Mouse (Mus musculus) gastrocnemius, adult 8-10 months (tissue): ENCODE measurements at regions not wholly inside any gene's neighbourhood (a gene's known extent, or its start where the extent isn't known, plus 50 kb on each side); places are given as distances from the start of the nearest gene placed in this dataset.

Experiments
- DNase-seq, 2 experiments: peaks; one replicate each; pipeline ENCODE4 v3.0.0; 2022; ENCODE audit warnings: low spot score in 2 of 2

DNA sequence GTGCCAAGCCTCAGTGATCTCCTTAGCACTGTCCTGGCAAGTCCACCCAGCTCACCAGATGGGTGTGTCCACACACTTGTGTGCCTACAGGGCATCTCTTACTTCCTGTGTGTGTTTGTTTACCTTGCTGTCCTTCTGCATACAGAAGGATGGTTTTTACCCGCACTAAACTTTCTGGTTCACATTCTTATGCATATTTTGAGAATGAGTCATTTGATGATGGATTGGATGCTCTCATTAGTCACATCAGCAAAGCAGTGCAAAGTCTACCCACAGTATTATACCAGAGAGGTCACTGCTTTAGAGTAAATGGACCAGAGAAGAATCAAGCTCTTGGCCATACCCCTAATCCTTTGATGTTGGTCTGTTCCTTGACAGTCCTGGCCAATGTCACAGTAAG, 308.5 kb upstream of the Adamts16 start:
- no peak for DNase-seq

DNA sequence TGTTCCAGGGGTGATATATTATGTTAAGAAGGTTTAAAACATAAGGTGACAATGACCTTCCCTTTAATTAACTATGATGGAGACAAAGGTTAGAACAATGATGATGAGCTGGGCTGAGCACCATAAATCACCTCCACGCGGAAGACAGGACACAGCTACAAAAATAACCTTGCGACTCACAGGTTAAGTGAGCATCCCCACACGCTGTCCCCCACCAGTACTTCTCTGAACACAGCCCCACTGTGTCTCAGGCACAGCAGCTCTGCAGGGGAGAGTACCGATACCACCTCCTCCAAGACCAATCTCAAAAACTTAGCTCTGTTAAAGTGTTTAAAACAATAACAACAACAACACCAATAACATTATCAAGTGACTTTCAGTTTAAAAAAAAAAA, 307.7 kb upstream of the Adamts16 start:
- no peak for DNase-seq

DNA sequence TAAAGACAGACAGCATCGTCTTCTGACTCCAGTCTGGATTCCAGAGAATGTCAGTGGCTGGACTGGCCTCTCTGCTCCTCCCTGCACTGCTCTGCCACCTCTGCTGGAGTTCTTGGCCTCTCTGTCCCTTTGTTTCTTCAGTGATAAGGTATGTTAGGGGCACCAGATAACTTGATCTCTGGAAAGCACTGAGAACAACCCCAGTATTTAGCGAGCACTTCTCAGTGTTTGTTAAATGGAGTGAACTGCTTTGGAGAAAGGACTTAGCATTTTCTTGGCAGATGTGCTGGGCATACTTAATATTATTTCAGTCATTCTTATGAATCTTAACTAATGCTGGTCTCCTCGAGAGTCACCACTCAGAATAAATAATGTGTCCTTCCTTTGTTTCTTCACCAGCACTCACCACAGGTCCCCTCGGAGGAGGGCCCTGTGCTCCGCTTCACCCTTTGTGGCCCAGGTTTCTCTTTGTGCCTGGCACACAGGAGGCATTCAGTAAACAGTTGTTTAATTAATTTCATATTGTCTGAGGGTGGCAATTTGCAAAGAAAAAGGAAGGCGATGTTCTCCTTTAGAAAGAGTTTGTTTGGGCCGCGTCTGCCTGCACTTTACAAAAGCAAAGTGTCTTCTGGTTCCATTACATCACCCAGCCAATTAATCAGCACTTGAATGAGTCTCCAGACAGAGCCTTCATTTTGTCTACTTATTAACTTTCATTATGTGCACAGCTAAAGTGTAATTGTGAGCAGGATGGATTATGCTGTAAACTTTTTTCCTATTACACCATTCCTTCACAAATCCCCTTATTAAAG, 307.1 kb upstream of the Adamts16 start:
- no peak for DNase-seq

DNA sequence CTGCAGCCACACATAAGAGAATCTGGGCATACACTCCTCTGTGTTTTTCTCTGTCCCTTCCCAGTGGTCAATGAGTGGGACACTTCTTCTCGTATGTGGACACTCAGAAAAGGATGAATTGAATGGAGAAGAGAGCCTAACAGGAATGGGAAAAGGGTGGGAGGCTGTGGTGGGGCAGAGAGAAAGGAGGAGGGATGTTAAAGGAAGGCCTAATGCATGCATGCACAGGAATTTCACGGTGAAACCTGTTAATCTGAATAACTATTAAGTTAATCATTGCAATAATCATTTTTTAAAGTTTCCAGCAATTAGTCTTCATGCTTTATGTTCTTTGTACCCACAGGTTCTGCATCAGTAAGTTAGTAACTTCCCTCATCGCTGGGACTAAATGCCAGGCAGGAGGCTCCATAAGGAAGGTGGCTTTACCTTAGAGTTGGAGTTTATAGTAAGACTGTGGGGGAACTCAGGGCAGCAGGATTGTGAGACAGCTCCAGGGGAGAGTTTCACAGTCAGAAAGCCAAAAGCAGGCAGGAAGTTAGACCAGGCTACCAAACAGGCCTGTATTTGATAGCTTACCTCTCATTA, 305.3 kb upstream of the Adamts16 start:
- DNase-seq, result no peak

DNA sequence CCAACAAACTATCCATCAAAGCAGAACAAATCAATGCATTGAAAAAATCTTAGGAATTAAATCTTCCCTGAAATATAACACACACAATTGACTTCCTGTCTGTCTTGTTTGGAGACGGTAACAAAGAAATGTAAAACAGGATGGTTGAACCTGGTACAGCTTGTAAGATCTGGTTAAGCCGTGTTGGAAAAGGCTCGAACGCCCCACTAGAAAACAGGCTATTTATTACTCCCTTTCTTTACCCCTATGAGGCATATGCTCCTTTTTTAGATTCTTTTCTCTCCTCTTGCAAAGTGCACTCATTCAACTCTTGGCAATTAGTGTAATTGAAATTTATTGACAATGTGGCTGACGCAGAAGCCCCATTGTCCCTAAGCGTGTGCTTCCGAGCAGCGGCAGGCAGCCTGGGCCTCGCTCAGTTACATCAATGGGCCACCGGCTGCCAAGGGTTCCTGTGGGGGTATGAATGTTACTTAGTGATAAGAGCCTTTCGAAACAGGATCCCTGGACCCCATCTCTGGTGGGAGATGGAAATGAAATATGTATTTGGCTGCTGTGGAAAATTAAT, 297.2 kb upstream of the Adamts16 start:
- no peak for DNase-seq

DNA sequence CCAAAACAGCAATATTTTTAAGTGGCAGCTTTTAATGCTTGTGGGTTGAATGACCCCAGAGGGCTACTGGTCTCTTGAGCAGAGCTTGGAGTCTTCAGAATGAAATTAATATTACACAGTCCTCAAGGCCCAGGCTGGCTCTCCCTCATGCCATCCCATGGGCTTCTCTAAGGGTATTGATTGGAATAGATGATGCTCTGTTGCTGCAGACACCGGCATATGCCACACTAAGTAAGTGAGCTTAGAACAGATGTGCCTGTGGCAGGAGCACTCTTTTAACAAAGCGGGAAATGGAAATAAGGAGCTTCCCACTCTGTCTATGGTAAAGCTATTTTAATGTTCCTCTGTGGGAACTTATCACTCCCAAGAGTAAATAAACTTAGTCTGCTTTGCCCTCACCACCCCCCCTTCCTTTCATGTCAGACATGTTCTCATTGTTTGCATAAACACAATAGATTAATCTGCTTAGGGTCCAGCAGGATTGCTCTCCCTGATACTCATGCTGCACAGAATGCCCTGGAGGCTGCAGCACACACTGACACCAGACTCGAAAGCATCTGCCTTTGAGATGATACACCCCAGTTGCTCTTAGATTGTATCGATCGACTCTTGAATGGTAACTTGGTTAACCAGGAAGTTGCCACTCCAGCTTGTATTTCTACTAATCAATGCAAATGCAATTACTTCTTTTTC, 294.5 kb upstream of the Adamts16 start:
- DNase-seq, result no peak

DNA sequence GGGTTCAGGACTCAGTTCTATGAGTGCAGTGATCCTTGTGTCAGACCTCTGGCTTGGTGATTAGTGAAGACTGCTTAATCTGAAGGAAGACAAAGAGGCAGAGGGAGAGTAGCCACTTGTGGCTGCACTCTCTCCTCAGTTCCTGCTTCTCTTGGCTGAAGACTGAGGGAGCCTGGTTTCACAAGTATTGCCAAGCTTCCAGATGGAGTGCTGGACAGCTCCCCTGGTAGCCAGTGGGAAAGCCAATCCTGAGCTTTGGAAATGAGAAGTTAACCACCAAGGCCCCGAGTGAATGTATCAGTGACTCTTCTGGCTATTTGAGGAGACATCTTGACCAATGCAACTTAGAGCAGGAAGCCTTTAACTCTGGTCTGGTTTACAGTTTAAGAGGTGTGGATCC, 279.9 kb upstream of the Adamts16 start:
- DNase-seq, result no peak

DNA sequence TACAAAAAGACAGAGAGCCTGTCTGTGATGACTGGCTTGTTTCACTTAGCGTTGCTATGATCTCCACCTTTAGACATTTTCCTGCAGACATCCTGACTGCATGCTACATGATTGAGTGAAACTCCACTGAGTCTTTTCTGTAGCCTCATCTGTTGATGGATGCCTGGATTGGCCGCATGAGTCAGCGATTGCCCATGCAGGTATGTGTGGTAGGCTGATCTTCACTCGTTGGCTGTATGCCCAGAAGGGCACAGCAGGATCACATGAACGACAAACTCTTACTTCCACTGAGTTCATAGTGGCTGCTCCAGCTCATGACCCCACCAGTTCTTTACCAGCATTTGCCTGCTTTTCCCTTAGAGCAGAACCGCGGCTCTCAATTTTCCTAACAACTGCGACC, 266.6 kb upstream of the Adamts16 start:
- DNase-seq, result no peak

DNA sequence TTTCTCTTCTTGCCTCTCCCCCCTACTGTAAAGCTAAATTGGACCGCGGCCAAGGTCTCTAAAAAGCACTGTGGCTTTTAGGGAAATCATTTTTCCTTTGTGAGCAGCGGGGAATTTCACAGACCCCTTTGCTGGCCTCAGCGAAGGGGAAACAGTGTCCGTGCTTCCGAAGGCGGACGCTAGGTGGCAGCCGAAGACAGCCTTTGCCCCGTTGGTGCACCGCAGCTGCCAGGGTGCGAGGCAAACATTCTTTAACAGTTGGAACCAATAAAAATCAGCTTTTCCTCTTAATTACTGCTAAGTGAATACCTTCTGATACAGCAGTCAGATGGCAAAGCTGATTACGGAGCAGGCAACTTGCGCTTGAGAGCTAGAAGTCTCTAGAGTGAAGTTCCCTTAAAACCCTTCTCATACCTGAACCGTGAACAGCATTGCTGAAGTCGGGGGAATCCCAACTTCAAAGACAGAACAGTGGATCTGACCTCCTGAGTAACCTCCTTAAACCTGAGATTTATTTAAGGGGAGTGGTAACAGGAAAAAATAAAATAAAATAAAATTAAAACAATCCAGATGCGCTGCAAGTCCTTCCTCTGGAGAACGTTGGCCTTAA, 263.7 kb upstream of the Adamts16 start:
- DNase-seq, result no peak

DNA sequence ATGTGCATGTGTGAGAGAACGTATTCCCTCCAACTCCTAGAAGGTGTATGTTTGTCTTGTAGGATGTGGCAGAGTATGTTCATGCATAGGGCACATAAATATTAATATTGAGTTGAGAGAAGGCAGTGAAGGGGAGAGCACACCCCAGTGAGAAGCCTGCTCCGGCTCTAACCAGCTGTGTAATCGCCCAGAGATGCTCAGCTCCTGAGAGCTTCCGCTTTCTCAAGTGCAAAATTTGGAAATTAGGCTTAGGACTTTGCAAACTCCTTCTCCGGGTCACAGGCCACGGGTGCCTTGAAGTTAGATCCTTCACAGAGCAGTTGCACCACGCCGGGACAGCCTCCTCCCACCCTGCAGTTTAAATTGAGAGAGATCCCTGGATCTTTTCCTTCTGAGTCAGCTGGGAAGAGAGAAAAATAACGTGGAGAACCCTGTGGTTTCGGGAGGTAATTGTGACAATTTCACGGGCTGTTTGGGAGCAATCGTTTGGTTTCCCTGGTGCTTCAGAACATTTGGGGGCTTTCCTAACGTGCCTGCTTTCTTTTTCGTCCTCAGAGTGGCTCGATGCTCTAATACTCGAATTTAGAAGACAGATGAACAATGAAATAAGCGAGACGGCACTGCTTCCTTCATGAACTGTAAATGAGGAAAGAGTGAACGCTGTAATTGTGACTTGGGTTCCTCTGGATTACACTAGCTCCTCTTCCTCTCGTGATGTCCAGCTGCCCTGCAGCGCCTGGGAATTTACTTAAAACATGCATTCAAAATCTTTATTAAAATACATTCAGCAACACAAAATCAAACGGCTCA, 263.0 kb upstream of the Adamts16 start:
- no peak for DNase-seq

DNA sequence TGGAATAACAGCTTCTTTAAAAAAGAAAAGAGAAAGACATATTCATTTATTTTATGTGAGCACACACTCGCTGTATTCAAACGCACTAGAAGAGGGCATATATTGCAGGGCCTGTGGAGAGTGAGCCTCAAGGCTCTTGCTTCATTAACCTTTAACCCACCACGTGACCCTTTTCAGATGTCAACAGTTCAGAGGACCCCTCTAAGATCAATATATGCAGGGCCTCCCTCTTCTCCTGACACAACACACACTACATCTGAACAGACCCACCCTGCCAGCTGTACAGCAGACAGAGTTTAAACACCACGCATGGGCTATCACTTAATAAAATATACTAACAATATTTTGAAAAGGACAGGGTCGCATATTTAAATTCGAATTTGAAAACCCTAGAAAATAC, 242.7 kb upstream of the Adamts16 start:
- DNase-seq, result no peak

DNA sequence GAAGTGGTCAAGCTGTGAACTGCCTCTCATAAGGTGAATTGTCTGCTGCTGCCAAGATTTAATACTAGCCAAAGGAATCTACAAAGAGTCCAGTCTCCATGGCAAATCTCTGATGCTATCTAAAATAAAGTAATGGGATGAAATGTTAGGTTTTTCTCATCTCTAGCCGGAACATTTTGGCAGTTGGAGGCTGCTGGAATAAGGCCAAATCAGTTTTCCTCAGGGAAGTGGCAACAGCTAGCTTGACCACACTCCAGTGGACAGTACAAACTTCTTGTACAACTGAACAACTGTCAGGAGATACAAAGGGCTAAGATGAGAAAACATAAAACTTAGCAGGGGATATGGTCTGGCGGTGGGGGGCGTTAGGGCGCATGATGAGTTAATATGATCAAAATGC, 234.3 kb upstream of the Adamts16 start:
- DNase-seq, result no peak

DNA sequence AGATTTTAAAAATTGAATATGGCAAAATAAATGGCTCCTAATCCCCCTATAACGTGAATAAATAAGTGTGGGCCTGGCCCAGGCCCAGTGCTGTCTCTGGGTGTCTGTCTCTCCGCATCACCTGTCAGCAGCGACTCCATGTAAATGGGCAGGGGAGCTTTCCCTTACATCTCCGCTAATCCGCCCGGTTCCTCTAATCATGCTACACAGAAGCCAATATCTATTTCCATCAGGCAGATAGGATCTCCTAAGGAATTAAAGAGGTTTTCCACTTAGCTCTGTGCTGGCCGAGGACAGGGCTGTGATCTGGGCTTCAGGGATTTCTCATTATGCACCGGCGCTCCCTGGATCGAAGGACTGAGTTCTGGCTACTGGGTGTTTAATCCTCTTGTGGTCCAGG, 232.4 kb upstream of the Adamts16 start:
- DNase-seq, result no peak

DNA sequence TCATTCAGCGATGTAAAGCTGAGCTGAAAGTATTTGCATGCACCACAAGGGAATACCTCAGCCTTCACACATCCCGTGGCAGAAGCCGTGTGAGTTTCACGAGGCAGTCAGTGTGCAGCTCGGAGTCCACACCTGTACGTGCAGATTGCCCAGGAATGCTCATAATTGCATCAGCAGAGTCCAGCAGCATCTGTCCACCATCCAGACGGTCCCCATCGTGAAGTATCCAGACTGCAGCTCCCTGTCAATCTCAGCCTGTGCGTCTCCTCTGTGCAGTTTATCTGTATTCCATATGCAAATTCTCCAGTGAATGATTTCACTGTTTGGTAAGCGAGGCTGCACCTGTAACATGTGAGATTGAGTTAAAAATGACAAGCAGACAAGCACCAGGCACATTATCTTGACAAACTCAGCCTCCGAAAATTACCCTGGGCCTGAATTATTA, 227.2 kb upstream of the Adamts16 start:
- no peak for DNase-seq

DNA sequence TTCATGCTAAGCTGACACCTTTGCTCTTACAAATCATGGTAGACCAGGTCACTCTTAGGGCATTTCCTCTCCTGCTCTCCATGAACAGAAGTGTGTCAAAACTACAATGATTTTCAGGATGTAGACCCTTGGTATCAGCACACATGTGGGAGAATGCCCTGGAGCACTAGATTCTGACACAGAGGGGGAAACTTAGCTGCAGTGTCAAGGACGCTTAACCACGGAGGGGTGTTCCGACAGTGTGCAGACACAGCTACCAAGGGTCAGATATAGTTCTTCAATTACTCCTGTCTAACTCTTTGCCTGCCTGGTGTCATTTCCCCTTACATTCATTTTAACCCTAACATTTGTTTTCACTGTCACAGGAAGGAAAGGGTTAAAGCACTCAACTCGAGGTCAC, 226.4 kb upstream of the Adamts16 start:
- DNase-seq, result no peak

DNA sequence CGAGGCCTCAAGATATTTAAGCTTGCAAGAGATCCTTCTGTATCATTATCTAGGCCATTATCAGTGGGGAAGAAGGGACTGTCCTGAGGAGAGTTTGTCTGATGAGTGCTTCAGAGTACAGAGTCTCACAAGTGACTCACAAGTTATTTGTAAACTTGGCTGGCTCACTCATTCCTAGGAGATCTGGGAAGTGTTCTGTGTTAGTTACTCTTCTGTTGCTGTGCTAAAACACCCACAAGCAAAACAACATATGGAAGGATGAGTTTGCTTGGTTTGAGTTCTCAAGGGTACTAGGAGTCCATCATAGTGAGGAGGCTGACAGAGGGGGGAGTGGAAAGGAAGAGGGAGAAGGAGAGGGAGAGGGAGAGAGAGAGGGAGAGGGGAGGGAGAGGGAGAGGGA, 224.0 kb upstream of the Adamts16 start:
- DNase-seq, result no peak

DNA sequence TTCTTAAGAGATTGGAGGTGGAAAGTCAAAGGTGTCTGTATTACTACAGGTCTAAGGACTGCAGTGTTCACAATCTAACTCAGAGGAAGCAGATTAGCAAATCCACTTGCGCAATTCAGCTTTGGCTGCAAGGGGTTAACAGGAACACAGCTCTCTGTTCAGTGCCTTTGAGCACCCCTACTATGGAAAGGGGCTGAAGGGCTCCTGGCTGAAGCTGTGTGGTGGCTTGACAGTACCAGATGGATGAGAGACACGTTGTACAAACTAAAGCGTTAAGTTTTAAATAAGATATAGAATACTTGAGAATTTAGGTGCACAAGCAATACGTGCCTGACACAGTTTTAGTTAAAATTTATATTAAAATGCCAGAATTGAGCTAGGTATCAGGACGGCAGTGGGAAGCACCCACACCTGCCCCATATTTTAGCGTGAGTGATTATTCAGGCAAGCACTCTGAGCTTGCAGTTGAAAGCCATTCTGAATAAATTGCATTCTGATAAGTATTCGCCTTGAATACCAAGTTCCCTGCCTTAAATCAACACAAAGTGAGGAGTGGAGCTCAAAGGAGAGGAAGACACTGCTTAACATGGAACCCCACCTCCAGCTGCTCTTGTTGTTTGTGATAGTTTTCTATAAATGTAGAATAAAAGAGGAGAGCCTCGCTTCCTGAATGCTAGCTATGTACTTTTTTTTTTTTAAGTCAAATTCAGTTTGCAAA, 223.1 kb upstream of the Adamts16 start:
- no peak for DNase-seq

DNA sequence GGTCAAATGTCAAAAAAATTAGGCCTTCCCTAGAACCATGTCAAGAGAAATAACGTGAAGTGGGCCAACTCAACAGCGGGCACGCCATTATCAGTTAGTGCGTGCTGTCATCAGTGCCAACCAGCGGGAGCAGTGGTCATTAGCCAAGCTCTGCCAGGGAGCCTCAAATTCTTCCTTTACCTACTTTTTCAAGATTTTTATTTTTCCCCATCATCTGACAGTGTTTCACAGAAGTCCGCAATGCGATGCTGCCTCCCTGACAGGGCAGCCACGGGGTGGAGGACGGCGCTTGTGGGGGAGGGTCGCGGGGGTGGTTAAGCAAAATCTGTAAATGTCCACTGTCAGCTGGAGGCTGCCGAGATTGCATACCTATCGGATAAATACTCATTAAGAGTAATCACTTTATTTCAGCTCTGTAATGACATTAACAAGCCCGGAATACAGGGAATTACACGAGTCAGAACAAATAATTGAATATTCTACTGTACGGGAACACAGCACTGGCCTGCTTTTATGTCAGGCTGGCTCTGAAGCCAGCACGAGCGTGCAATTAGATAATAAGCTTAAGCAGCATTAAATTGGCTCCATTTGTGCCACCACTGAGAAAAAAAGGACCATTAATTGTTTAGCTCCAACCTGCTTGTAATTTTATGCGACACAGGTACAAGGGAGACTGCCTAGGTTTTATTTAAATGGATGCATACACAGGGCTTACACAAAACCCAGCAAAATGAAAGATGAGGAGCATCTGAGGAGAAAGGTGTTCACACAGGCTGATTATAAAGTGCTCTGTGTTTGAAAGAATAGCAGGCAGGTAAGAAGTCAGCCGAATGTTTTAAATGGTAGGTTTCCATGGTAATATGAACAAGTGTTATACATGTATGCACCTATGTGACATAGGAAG, 212.0 kb upstream of the Adamts16 start:
- no peak for DNase-seq

DNA sequence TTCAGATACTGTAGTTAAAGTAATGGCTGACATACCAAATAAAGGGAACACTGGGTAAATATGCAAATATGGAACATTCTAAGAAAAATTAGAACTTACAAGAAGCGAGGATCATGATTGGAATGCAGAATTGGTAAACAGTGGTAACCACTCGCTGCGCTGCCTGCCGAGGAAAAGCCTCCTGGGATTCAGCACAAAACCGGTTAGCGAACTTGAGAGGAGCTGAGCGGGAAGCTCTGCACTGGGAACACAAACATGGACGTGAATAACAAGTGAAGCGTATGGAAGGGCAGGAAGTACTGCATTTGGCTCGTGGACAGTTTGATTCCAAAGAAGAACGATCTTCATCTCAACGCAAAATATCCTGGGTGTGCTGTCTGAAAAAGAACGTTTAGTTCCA, 209.0 kb upstream of the Adamts16 start:
- DNase-seq, result no peak
